Mouse (Mus musculus) urinary bladder, postnatal 14 days (tissue): ENCODE measurements around the gene Galr2.
"Not testable (repeated sequence)": the region's sequence is repeated elsewhere in the genome, so short reads cannot be mapped to it uniquely, and the experiment has no call there.

Experiments
- DNase-seq: peaks from one replicate; pipeline ENCODE4 v3.0.0; 2021; ENCODE audit warnings: low spot score

Gene Galr2

DNA sequence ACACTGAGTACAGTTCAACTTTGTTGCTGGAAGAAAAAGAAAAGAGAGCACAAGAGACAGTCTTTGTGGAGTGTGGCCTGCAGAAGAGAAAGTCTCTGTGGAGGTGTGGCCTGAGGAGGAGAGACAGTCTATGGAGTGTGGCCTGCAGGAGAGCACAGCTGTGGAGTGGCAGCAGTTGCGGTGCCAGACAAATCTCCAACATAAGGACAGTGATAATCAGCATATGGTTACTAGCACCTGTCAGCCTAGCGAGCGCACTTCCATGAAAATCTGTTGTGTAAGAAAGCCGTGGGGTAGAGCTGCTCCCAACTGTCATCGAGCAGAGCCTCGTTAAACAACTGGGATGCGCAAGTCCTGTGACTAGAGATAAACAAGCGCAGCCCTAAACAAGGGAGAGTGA is 11.2 kb upstream of the Galr2 start:
- no peak for DNase-seq

- no peak for DNase-seq
These were observed 7.9 kb upstream of the Galr2 start for GRCm38 (mm10) chr11:116272589-116273468.

- no peak for DNase-seq
These were observed 7.2 kb upstream of the Galr2 start for GRCm38 (mm10) chr11:116273469-116274044.

DNA sequence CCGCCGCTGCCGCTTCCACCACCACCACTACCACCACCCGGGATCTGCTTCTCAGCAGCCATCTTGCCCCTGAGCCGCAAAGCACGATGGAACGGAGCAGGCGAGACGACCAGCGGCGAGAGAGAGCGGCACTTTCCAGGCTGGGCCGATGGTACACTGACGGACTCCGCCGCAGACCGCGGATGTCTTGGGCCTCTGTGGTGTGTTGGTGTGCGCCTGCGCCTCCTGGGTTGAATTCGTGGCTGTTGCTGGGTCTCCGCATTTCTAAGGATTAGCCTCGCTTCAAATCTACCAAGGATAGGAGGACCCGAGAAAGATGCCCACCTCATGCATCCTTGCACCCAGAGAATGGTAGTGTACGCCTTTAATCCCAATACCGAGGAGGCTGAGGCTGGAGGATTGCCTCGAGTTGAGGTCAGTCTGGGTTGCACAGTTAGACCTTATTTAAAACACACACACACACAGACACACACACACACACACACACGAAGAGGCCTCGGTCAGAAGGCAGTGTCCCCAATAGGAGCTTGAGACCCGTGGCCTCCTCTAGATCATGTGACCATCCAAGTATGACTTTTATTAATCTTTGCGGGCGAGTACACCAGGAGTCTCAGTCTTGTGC is 6.6 kb upstream of the Galr2 start, which contains the start of gene Srp68:
Gene Srp68 (minus strand): TSS at position 173 of the 622 bp plus-strand sequence.
- DNase-seq = peak; percentile 93

GRCm38 (mm10) chr11:116277184-116277583 is 3.6 kb upstream of the Galr2 start:
- not testable (repeated sequence) for DNase-seq

DNA sequence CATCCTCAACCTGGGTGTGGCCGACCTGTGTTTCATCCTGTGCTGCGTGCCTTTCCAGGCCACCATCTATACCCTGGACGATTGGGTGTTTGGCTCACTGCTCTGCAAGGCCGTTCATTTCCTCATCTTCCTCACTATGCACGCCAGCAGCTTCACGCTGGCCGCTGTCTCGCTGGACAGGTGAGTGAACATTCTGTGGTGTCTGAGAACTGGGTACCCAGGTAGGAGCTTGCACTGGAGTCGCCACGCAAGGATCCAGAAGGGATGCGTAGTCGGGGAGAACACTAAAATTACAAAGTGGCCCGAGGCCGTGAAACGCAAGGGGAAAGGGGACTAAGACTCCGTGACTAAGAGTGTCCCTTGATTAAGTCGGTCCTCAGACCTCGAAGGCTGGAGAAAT is 932 bp downstream of the Galr2 start:
- no peak for DNase-seq

- no peak for DNase-seq
These were observed 1.4 kb downstream of the Galr2 start for GRCm38 (mm10) chr11:116282089-116282488.

GRCm38 (mm10) chr11:116282912-116283521 is 2.3 kb downstream of the Galr2 start:
- no peak for DNase-seq

- no peak for DNase-seq
These were observed 3.2 kb downstream of the Galr2 start for GRCm38 (mm10) chr11:116283982-116284381.

GRCm38 (mm10) chr11:116285770-116286191 is 5.0 kb downstream of the Galr2 start:
- no peak for DNase-seq

DNA sequence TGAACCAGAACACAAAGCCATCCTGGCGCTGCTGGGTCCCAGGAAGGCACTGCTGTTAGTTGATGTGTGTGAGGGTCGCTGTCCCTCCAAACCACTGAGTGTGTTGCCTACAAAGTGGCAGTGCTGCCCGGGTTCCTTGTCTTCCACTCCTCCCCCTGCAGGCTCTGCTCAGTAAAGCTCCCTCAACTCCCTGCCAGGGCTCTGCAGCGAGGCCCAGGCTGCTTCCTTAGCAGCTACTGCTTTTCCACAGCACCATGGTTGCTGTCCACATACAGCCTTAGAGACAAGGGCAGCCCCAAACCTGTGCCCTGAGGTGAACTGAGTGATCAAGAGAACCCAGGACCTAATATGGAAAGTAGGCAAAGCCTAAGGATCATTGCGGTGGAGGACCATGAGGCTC is 6.6 kb downstream of the Galr2 start:
- DNase-seq = no peak

DNA sequence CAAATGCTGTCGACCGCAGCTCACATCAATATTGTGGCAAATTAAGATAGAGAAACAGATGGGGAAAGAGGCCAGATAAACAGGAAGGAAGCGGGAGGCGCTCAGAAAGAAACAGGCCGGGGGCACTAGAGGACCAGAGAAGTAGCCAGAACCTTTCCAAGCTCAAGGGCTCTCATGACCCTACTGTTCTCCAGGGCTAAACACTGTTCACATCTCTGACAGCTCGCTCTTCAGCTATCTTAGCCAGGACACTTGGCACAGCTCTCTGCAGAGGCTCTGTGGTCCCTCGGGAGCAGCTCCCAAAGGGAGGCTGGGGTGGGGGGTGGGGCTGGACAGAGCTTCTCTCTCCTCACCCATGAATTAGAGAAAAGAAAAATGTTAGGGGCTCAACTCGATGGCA is 9.8 kb downstream of the Galr2 start:
- no peak for DNase-seq

DNA sequence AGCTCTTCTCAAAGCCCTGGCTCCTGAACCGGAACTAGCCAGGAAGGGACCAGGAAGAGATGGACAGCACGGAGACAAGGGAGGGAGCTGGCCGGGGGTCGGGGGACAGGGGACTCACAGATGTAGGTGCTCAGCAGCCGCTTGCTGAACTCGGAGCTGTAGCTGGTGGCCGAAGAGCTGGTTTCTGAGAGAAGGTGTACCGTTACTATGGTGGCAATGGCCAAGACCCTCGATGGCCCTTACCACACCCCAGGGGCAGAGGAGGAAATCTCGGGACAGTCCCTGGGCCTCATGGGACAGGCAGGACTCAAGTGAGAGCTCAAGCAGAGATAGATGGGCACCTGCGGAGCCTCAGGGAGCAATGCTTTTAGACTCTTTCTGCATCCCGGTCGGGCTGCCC is 11.7 kb downstream of the Galr2 start:
- no peak for DNase-seq

- no peak for DNase-seq
These were observed 12.9 kb downstream of the Galr2 start for GRCm38 (mm10) chr11:116293538-116294137.

- peak; percentile 57 for DNase-seq
These were observed 13.6 kb downstream of the Galr2 start for GRCm38 (mm10) chr11:116294319-116294718.

DNA sequence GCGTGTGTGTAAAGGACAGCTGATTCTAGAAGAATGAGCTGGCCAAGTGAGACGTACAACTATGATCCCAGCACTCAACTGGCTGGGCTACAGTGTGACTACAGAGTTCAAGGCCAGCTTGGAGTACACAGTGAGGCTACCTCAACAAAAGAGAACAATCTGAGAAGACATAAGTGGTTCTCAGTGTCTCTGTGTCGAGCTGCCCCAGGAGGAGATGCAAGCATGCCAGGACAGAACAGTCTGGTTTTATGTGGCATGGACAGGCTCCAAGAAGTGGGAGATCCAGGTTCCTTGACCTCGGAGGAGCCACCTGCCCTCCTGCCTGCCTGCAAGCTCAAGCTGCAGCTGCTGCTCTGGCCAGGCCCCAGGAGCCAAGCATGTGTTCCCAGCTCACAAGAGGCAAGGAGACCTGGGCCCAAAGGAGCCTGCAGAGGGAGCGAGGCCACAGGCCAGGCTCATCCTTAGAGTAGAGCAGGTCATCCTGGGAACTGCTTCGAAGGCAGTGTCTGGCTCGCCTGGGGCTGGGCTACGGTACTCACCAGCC is 15.5 kb downstream of the Galr2 start:
- DNase-seq = no peak

DNA sequence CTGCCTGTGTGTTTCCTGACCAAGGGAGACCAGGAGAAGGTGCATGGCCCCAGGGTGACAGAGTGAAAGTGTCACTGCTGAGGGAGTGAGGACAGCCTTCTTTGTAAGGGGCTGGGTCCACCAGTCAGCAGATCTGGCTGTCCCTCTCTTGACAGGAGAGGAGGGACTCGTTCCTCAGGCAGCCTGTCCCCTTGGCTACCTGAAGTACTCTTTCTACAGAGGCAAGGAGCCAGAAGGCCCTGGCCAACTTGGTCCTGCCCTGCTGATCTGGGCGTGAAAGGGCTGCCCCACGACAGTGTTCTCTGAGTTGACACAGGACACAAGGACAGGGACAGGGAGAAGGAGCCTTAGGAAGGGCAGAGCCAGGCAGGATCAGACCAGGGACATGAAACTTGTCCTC is 16.3 kb downstream of the Galr2 start:
- no peak for DNase-seq

DNA sequence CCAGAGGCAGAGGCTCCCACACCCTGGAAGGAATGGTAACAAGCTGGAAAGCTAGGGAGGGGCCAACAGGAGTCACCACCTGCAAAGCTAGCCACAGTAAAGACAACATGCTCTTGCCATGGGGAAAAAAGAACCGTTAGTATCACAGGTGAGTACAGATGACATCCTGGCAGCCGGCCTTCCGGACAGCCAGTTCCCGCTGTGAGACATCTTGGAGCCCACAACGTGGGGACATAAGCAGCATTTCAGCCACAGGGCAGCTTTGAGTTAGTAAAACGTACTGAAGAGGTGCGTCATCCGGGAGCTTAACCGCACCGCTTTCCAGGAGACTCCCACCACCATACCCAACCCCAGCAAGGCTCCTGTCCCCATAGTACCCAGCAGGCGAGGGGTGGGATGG is 17.5 kb downstream of the Galr2 start:
- no peak for DNase-seq

DNA sequence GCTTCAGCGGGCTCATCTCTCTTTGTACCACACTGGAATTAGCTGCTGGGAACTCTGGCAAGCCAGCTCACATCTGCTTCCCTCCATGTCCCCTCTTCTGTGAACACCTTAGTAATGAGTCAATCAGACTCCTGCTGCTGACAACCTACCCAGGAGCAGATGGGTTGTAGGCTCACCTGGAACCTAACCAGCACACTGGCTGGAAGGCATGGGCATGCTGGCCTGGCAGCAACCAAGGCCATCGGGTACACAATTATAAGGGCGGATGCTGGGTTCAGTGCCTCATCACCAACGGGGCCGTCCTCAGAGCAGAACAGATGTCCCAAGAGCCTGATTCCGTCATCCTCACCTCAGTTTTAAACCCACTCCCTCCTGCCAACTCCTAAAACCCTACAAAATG is 17.9 kb downstream of the Galr2 start:
- no peak for DNase-seq

DNA sequence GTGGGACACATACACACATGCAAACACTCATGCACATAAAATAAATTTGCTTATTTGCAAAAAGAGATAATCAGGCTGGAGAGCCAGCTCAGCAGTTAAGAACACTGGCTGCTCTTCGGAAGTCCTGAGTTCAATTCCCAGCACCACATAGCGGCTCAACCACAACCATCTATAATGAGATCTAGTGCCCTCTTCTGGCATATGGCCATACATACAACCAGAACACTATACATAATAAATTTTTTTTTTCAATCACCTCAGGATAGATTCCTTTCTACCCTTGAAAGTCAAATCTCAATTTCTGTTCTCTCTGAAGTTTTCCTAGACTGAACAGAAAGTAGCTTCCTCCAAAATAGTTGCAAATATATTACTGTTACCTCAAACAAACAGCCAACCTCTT is 24.7 kb downstream of the Galr2 start:
- no peak for DNase-seq

GRCm38 (mm10) chr11:116306126-116306982 is 25.6 kb downstream of the Galr2 start:
- peak; percentile 94 for DNase-seq
